Mouse (Mus musculus): ENCODE results near the gene Lrrc52.

The Lrrc52 gene

GRCm38 (mm10) chr1:167466765-167467426 lies at the start of gene Lrrc52:
Gene Lrrc52 (minus strand): TSS chr1:167466780.
- DNase-seq (ENCODE audit: low read depth, low spot score), result no peak

GRCm38 (mm10) chr1:167511621-167512020 lies 45.0 kb upstream of the Lrrc52 start:
- no peak for DNase-seq (ENCODE audit: low read depth, low spot score)

- DNase-seq (ENCODE audit: low read depth, low spot score), result no peak
Observed at GRCm38 (mm10) chr1:167506048-167506447, 39.5 kb upstream of the Lrrc52 start.

GRCm38 (mm10) chr1:167505427-167505826 lies 38.8 kb upstream of the Lrrc52 start:
- DNase-seq (ENCODE audit: low read depth, low spot score), result no peak

GRCm38 (mm10) chr1:167499097-167499850 lies 32.7 kb upstream of the Lrrc52 start:
- peak; percentile 55 for DNase-seq (ENCODE audit: low read depth, low spot score)

GRCm38 (mm10) chr1:167497991-167498390 lies 31.4 kb upstream of the Lrrc52 start:
- no peak for DNase-seq (ENCODE audit: low read depth, low spot score)

GRCm38 (mm10) chr1:167497560-167497959 lies 31.0 kb upstream of the Lrrc52 start:
- no peak for DNase-seq (ENCODE audit: low read depth, low spot score)

- no peak for DNase-seq (ENCODE audit: low read depth, low spot score)
Observed at GRCm38 (mm10) chr1:167491501-167491900, 24.9 kb upstream of the Lrrc52 start.

- DNase-seq (ENCODE audit: low read depth, low spot score), result no peak
Observed at GRCm38 (mm10) chr1:167487933-167488332, 21.4 kb upstream of the Lrrc52 start.

GRCm38 (mm10) chr1:167486959-167487680 lies 20.5 kb upstream of the Lrrc52 start:
- no peak for DNase-seq (ENCODE audit: low read depth, low spot score)

- no peak for DNase-seq (ENCODE audit: low read depth, low spot score)
Observed at GRCm38 (mm10) chr1:167482863-167483262, 16.3 kb upstream of the Lrrc52 start.

GRCm38 (mm10) chr1:167473585-167473984 lies 7.0 kb upstream of the Lrrc52 start:
- no peak for DNase-seq (ENCODE audit: low read depth, low spot score)

- no peak for DNase-seq (ENCODE audit: low read depth, low spot score)
Observed at GRCm38 (mm10) chr1:167467916-167468315, 1.3 kb upstream of the Lrrc52 start.

- DNase-seq (ENCODE audit: low read depth, low spot score), result no peak
Observed at GRCm38 (mm10) chr1:167457311-167457710, 9.3 kb downstream of the Lrrc52 start.

GRCm38 (mm10) chr1:167453048-167453447 lies 13.5 kb downstream of the Lrrc52 start:
- DNase-seq (ENCODE audit: low read depth, low spot score), result no peak

- DNase-seq (ENCODE audit: low read depth, low spot score), result no peak
Observed at GRCm38 (mm10) chr1:167452456-167452855, 14.1 kb downstream of the Lrrc52 start.

GRCm38 (mm10) chr1:167448598-167448997 lies 18.0 kb downstream of the Lrrc52 start:
- DNase-seq (ENCODE audit: low read depth, low spot score), result no peak

GRCm38 (mm10) chr1:167448088-167448487 lies 18.5 kb downstream of the Lrrc52 start:
- DNase-seq (ENCODE audit: low read depth, low spot score), result no peak

GRCm38 (mm10) chr1:167446516-167446915 lies 20.1 kb downstream of the Lrrc52 start:
- no peak for DNase-seq (ENCODE audit: low read depth, low spot score)

- DNase-seq (ENCODE audit: low read depth, low spot score), result no peak
Observed at GRCm38 (mm10) chr1:167445167-167445566, 21.4 kb downstream of the Lrrc52 start.

- DNase-seq (ENCODE audit: low read depth, low spot score), result no peak
Observed at GRCm38 (mm10) chr1:167438231-167438885, 28.2 kb downstream of the Lrrc52 start.

- DNase-seq (ENCODE audit: low read depth, low spot score), result no peak
Observed at GRCm38 (mm10) chr1:167437091-167437490, 29.5 kb downstream of the Lrrc52 start.
